ENCODE assay signal across 12 mouse cellular contexts in genomic region chr19:52079020-52079419, GRCm38 (mm10).
DNase-seq lines count a peak whose midpoint lies in the region; ATAC-seq and TF ChIP-seq lines count a peak whose summit lies in the region.
"Had no signal": no experiment of that assay in that cellular context is flagged by ENCODE, and none has a peak within 500 bp of the region (broad histone marks: within the 10 kb centered on the region; RNA-seq: fewer than 3 reads in every experiment).

No protein-coding gene starts in this region.

- no peaks in the 10 kb centered on the region for H3K27me3 ChIP-seq in heart, embryonic 10.5 days (ENCODE audit: insufficient read depth, poor library complexity, severe bottlenecking)
- H3K27me3 ChIP-seq in liver, postnatal 0 days (ENCODE audit: insufficient read depth, low read length) = no peaks in the 10 kb centered on the region
- no peaks in the 10 kb centered on the region for H3K27me3 ChIP-seq in embryonic facial prominence, embryonic 11.5 days (ENCODE audit: control insufficient read depth, insufficient read depth, low read length)
- H3K27me3 ChIP-seq: heart, embryonic 15.5 days; liver, embryonic 13.5 days; midbrain, embryonic 15.5 days; Patski had no signal

- no peak overlapping the region for H3K9ac ChIP-seq in liver, postnatal 0 days (replicated peaks)
- H3K9ac ChIP-seq in embryonic facial prominence, embryonic 11.5 days (replicated peaks; ENCODE audit: low read length) = no peak overlapping the region
- H3K9ac ChIP-seq: heart, embryonic 15.5 days; liver, embryonic 13.5 days; midbrain, embryonic 15.5 days had no signal

- intact Hi-C loops in heart, postnatal 36 days (cut with DNase I) = no loop called here

- no peaks in the 10 kb centered on the region for H3K9me3 ChIP-seq in heart, embryonic 10.5 days
- H3K9me3 ChIP-seq in liver, postnatal 0 days (ENCODE audit: low read length) = no peaks in the 10 kb centered on the region
- H3K9me3 ChIP-seq in embryonic facial prominence, embryonic 11.5 days (replicated peaks; ENCODE audit: control insufficient read depth, low read length) = no peaks in the 10 kb centered on the region
- H3K9me3 ChIP-seq: heart, embryonic 15.5 days; liver, embryonic 13.5 days; midbrain, embryonic 15.5 days had no signal

- no peak for ATAC-seq in liver, postnatal 0 days
- ATAC-seq in embryonic facial prominence, embryonic 11.5 days (replicated peaks; ENCODE audit: insufficient number of reproducible peaks, low FRiP score, low TSS enrichment, low read depth) = no peak
- ATAC-seq: midbrain, embryonic 15.5 days; Patski had no signal

- H3K4me1 ChIP-seq in heart, embryonic 10.5 days = no peaks in the 10 kb centered on the region
- no peaks in the 10 kb centered on the region for H3K4me1 ChIP-seq in liver, postnatal 0 days (ENCODE audit: insufficient read depth)
- no peaks in the 10 kb centered on the region for H3K4me1 ChIP-seq in embryonic facial prominence, embryonic 11.5 days (ENCODE audit: control insufficient read depth, insufficient read depth, low read length)
- H3K4me1 ChIP-seq: heart, embryonic 15.5 days; liver, embryonic 13.5 days; midbrain, embryonic 15.5 days had no signal

- 16% methylated on average over 3 of the region's 3 CpGs for WGBS in heart, embryonic 10.5 days
- WGBS in liver, postnatal 0 days (ENCODE audit: insufficient replicate concordance) = 16% methylated on average over 3 of the region's 3 CpGs
- WGBS in embryonic facial prominence, embryonic 11.5 days = 24% methylated on average over 3 of the region's 3 CpGs

- TF ChIP-seq CTCF in liver, postnatal 0 days (IDR thresholded peaks at IDR 0.05; ENCODE audit: low read depth) = peak; percentile 26; the same call in 1 of the 2 replicates

- no peak overlapping the region for H3K27ac ChIP-seq in heart, embryonic 10.5 days
- H3K27ac ChIP-seq in liver, postnatal 0 days (ENCODE audit: low read depth) = no peak overlapping the region
- H3K27ac ChIP-seq in embryonic facial prominence, embryonic 11.5 days (replicated peaks; ENCODE audit: low read depth, low read length) = no peak overlapping the region
- H3K27ac ChIP-seq: heart, embryonic 15.5 days; liver, embryonic 13.5 days; midbrain, embryonic 15.5 days had no signal

- H3K4me2 ChIP-seq in liver, postnatal 0 days (ENCODE audit: low read depth, low read length) = no peak overlapping the region
- no peak overlapping the region for H3K4me2 ChIP-seq in embryonic facial prominence, embryonic 11.5 days (ENCODE audit: low read depth, low read length)
- H3K4me2 ChIP-seq: heart, embryonic 15.5 days; liver, embryonic 13.5 days; midbrain, embryonic 15.5 days had no signal

- no peak for TF ChIP-seq EP300 in liver, postnatal 0 days (IDR thresholded peaks at IDR 0.05; ENCODE audit: low read depth)

- peak; percentile 77 for DNase-seq in heart, embryonic 10.5 days (ENCODE audit: low spot score)
- no peak for DNase-seq in heart, postnatal 36 days
- DNase-seq in liver, postnatal 0 days = no peak
- DNase-seq in liver = no peak
- peak; percentile 28 for DNase-seq in Muller cell, postnatal 12 days (ENCODE audit: inconsistent ontology term)
- DNase-seq in embryonic facial prominence, embryonic 11.5 days (ENCODE audit: low spot score) = peak; percentile 40
- no peak for DNase-seq in spleen, postnatal 4 days (ENCODE audit: low spot score in 2 of 2)
- DNase-seq in B cell, adult 2 months = no peak
- DNase-seq: liver, embryonic 13.5 days had no signal

- H3K36me3 ChIP-seq in heart, embryonic 10.5 days = no peaks in the 10 kb centered on the region
- no peaks in the 10 kb centered on the region for H3K36me3 ChIP-seq in liver, postnatal 0 days (replicated peaks; ENCODE audit: insufficient read depth, low read length)
- H3K36me3 ChIP-seq in embryonic facial prominence, embryonic 11.5 days (replicated peaks; ENCODE audit: control insufficient read depth, insufficient read depth, low read depth, low read length) = no peaks in the 10 kb centered on the region
- H3K36me3 ChIP-seq: heart, embryonic 15.5 days; liver, embryonic 13.5 days; midbrain, embryonic 15.5 days had no signal

- H3K4me3 ChIP-seq in heart, embryonic 10.5 days = no peak overlapping the region
- no peak overlapping the region for H3K4me3 ChIP-seq in liver, postnatal 0 days (ENCODE audit: low read depth, low read length)
- no peak overlapping the region for H3K4me3 ChIP-seq in embryonic facial prominence, embryonic 11.5 days (ENCODE audit: low read depth, low read length)
- H3K4me3 ChIP-seq: heart, embryonic 15.5 days; liver, embryonic 13.5 days; midbrain, embryonic 15.5 days had no signal

Comparison
In these comparisons a context has a peak if more than half of its experiments do, and no peak if none do; other contexts are left out.
1. DNase-seq: peak in heart, embryonic 10.5 days (single experiment), Muller cell, postnatal 12 days (single experiment) and embryonic facial prominence, embryonic 11.5 days (single experiment); none in heart, postnatal 36 days (0 of 2), liver, postnatal 0 days (single experiment), liver (single experiment), spleen, postnatal 4 days (0 of 2) and B cell, adult 2 months (0 of 2).